Mouse (Mus musculus) left cerebral cortex, adult 11 months (tissue): ENCODE results near the gene Tmem214.
"Not testable (repeated sequence)": the region's sequence is repeated elsewhere in the genome, so short reads cannot be mapped to it uniquely, and the experiment has no call there.

Source experiments
- DNase-seq: peaks from one replicate; pipeline ENCODE4 v3.0.0; 2022; ENCODE audit warnings: low spot score

Gene Tmem214

GRCm38 (mm10) chr5:30878616-30879015 is 10.8 kb downstream of the Tmem214 start:
- no peak for DNase-seq

GRCm38 (mm10) chr5:30879347-30879943 is 11.6 kb downstream of the Tmem214 start:
- DNase-seq, result no peak

- DNase-seq, result not testable (repeated sequence)
Measured at GRCm38 (mm10) chr5:30881839-30882238, 14.0 kb downstream of the Tmem214 start.

- no peak for DNase-seq
Measured at GRCm38 (mm10) chr5:30886209-30886608, 18.4 kb downstream of the Tmem214 start.

- no peak for DNase-seq
Measured at GRCm38 (mm10) chr5:30886731-30887130, 18.9 kb downstream of the Tmem214 start.

- peak; percentile 31 for DNase-seq
Measured at GRCm38 (mm10) chr5:30887331-30887761, 19.5 kb downstream of the Tmem214 start.

GRCm38 (mm10) chr5:30887858-30888336 is 20.1 kb downstream of the Tmem214 start:
- DNase-seq, result peak; percentile 92

- DNase-seq, result peak; percentile 94
Measured at GRCm38 (mm10) chr5:30888337-30889087, 20.7 kb downstream of the Tmem214 start, which contains the start of gene Agbl5. Gene Agbl5, plus strand, starts transcription at chr5:30888694.

GRCm38 (mm10) chr5:30889088-30889754 is 21.4 kb downstream of the Tmem214 start:
- DNase-seq, result no peak

GRCm38 (mm10) chr5:30890375-30890774 is 22.6 kb downstream of the Tmem214 start:
- DNase-seq, result no peak

- no peak for DNase-seq
Measured at GRCm38 (mm10) chr5:30901860-30902259, 34.0 kb downstream of the Tmem214 start.

GRCm38 (mm10) chr5:30907413-30908059 is 39.7 kb downstream of the Tmem214 start, which contains the start of gene Ost4:
Gene Ost4, minus strand, starts transcription at chr5:30907788.
- peak; percentile 89 for DNase-seq

- no peak for DNase-seq
Measured at GRCm38 (mm10) chr5:30908426-30909299, 40.9 kb downstream of the Tmem214 start.

GRCm38 (mm10) chr5:30909300-30909659 is 41.5 kb downstream of the Tmem214 start:
- no peak for DNase-seq

- DNase-seq, result no peak
Measured at GRCm38 (mm10) chr5:30909863-30910262, 42.1 kb downstream of the Tmem214 start.

GRCm38 (mm10) chr5:30910481-30910880 is 42.7 kb downstream of the Tmem214 start:
- DNase-seq, result no peak

GRCm38 (mm10) chr5:30912156-30912555 is 44.3 kb downstream of the Tmem214 start:
- DNase-seq, result no peak

- DNase-seq, result no peak
Measured at GRCm38 (mm10) chr5:30913060-30913841, 45.4 kb downstream of the Tmem214 start, which contains the start of gene Emilin1. Gene Emilin1, plus strand, starts transcription at chr5:30913402.

- DNase-seq, result no peak
Measured at GRCm38 (mm10) chr5:30914101-30914635, 46.4 kb downstream of the Tmem214 start.

- no peak for DNase-seq
Measured at GRCm38 (mm10) chr5:30914849-30915248, 47.0 kb downstream of the Tmem214 start.
